7 mouse cellular contexts compared by ENCODE assay signal in genomic region chr17:27908888-27909621, GRCm38 (mm10). TPM values are rescaled to one million over a fixed set of nuclear protein-coding genes. Genes with fewer than 3 reads are reported as not detected.
A peak's percentile ranks its signal among the peaks of the same experiment; 100 is the strongest.
DNase-seq lines count a peak whose midpoint lies in the region; ATAC-seq lines count a peak whose summit lies in the region.

TSS of gene Anks1 (plus strand) at chr17:27909306.

- ATAC-seq in intestine, embryonic 16.5 days = peak; percentile 92
- peak; percentile 86 for ATAC-seq in midbrain, embryonic 13.5 days

- H3K9ac ChIP-seq in intestine, embryonic 16.5 days (ENCODE audit: low read depth, low read length) = peak within 1 kb of the TSS; percentile 85
- peak within 1 kb of the TSS; percentile 90 for H3K9ac ChIP-seq in midbrain, embryonic 13.5 days (replicated peaks)

- no peaks in the 10 kb centered on the region for H3K27me3 ChIP-seq in intestine, embryonic 16.5 days (replicated peaks; ENCODE audit: control insufficient read depth, insufficient read depth, low read length)
- H3K27me3 ChIP-seq in limb, embryonic 10.5 days (ENCODE audit: low read depth, poor library complexity, severe bottlenecking) = no peaks in the 10 kb centered on the region
- no peaks in the 10 kb centered on the region for H3K27me3 ChIP-seq in midbrain, embryonic 13.5 days

- H3K27ac ChIP-seq in intestine, embryonic 16.5 days (ENCODE audit: low read length) = peak within 1 kb of the TSS; percentile 86
- peak within 1 kb of the TSS; percentile 91 for H3K27ac ChIP-seq in limb, embryonic 10.5 days
- peak within 1 kb of the TSS; percentile 78 for H3K27ac ChIP-seq in midbrain, embryonic 13.5 days

- DNase-seq in adrenal gland, adult 2 months = peak; percentile 92
- DNase-seq in embryo, embryonic 11 days = peak; percentile 91
- peak; percentile 78 to 82 for DNase-seq in gastrocnemius, postnatal 36 days
- DNase-seq in limb, embryonic 10.5 days (ENCODE audit: low spot score) = peak; percentile 97
- peak; percentile 77 for DNase-seq in spleen, adult 12 weeks (ENCODE audit: low spot score)

- H3K4me1 ChIP-seq in intestine, embryonic 16.5 days (ENCODE audit: control insufficient read depth, insufficient read depth, low read length) = peaks cover 35% of the 10 kb centered on the region
- H3K4me1 ChIP-seq in limb, embryonic 10.5 days = peaks cover 31% of the 10 kb centered on the region
- H3K4me1 ChIP-seq in midbrain, embryonic 13.5 days (replicated peaks) = peaks cover 47% of the 10 kb centered on the region

- H3K4me3 ChIP-seq in intestine, embryonic 16.5 days (ENCODE audit: low read length) = peak within 1 kb of the TSS; percentile 78
- peak within 1 kb of the TSS; percentile 93 for H3K4me3 ChIP-seq in limb, embryonic 10.5 days
- peak within 1 kb of the TSS; percentile 94 for H3K4me3 ChIP-seq in midbrain, embryonic 13.5 days (replicated peaks)

- H3K4me2 ChIP-seq in intestine, embryonic 16.5 days (ENCODE audit: low read depth, low read length) = peak within 1 kb of the TSS; percentile 96
- peak within 1 kb of the TSS; percentile 93 for H3K4me2 ChIP-seq in midbrain, embryonic 13.5 days (replicated peaks)

- intact Hi-C loops in gastrocnemius, postnatal 36 days (cut with DNase I) = loop anchor here (2.0 kb wide), 1 partner anchor 170 kb away; no protein-coding TSS in a partner anchor

- H3K36me3 ChIP-seq in intestine, embryonic 16.5 days (ENCODE audit: control insufficient read depth, insufficient read depth, low read length) = peaks cover 2% of the 10 kb centered on the region; the same call in 1 of the 2 replicates
- H3K36me3 ChIP-seq in limb, embryonic 10.5 days = peaks cover 35% of the 10 kb centered on the region
- peaks cover 24% of the 10 kb centered on the region for H3K36me3 ChIP-seq in midbrain, embryonic 13.5 days

- WGBS in intestine, embryonic 16.5 days = under 1% methylated on average over 73 of the region's 78 CpGs
- under 1% methylated on average over 70 of the region's 78 CpGs for WGBS in limb, embryonic 10.5 days
- WGBS in midbrain, embryonic 13.5 days = under 1% methylated on average over 65 of the region's 78 CpGs

- H3K9me3 ChIP-seq in intestine, embryonic 16.5 days (ENCODE audit: control insufficient read depth, low read length) = no peaks in the 10 kb centered on the region
- H3K9me3 ChIP-seq in limb, embryonic 10.5 days (replicated peaks) = no peaks in the 10 kb centered on the region
- no peaks in the 10 kb centered on the region for H3K9me3 ChIP-seq in midbrain, embryonic 13.5 days

RNA-seq across cellular contexts. Expression of gene Anks1, which starts in this region (rescaled TPM):
- total RNA-seq in adrenal gland, adult 2 months (2021) = 10 to 100 TPM; 23.5 to 24.9 TPM
- 41.3 and 44.8 TPM in 2 replicates for polyA plus RNA-seq in adrenal gland, adult 2 months (2012; rRNA removed)
- 10 to 100 TPM in 1 of 2 experiments, 1 to 10 TPM in 1; 7.8 to 13.0 TPM for total RNA-seq in gastrocnemius, postnatal 36 days (2021)
- polyA plus RNA-seq in intestine, embryonic 16.5 days (2015; fragmentation: Nextera tagmentation; extraction: Ambion mirVana) = 10.0 and 11.4 TPM in 2 replicates
- 13.3 and 15.5 TPM in 2 replicates for polyA plus RNA-seq in limb, embryonic 10.5 days (2016; fragmentation: Nextera tagmentation; extraction: Ambion mirVana)
- polyA plus RNA-seq in midbrain, embryonic 13.5 days (2015; fragmentation: Nextera tagmentation; extraction: Ambion mirVana) = 67.3 and 70.5 TPM in 2 replicates

Comparison
In these comparisons a context has a peak if more than half of its experiments do, and no peak if none do; other contexts are left out.
1. Peak in every context shown above with its lines: DNase-seq, ATAC-seq, H3K4me3 ChIP-seq and H3K27ac ChIP-seq.